Mouse (Mus musculus): ENCODE results near the gene Exoc7. TPM values are rescaled to one million over a fixed set of nuclear protein-coding genes. Genes with fewer than 3 reads are reported as not detected.

Exoc7 gene
- total and polyA plus RNA-seq, 2 experiments from 2014 or later, result 95.3 to 128 TPM

DNA sequence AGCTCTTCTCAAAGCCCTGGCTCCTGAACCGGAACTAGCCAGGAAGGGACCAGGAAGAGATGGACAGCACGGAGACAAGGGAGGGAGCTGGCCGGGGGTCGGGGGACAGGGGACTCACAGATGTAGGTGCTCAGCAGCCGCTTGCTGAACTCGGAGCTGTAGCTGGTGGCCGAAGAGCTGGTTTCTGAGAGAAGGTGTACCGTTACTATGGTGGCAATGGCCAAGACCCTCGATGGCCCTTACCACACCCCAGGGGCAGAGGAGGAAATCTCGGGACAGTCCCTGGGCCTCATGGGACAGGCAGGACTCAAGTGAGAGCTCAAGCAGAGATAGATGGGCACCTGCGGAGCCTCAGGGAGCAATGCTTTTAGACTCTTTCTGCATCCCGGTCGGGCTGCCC lies 14.6 kb downstream of the Exoc7 start:
- Histone ChIP-seq H3K4me3 (ENCODE audit: low read length) (no peak overlapping the region), H3K4me2 (ENCODE audit: low read depth, low read length) (no peak overlapping the region), H3K27me3 (ENCODE audit: insufficient read depth, low read length) (no peaks in the 10 kb centered on the region), H3K27ac (no peak overlapping the region), H3K4me1 (ENCODE audit: insufficient read depth, low read length) (no peaks in the 10 kb centered on the region), H3K9me3 (ENCODE audit: low read length) (no peaks in the 10 kb centered on the region), H3K9ac (replicated peaks; ENCODE audit: low read length) (no peak overlapping the region), H3K36me3 (ENCODE audit: insufficient read depth, low read length) (peaks cover 66% of the 10 kb centered on the region)
- ATAC-seq (no peak), DNase-seq (ENCODE audit: low spot score) (no peak)
- no peak for TF ChIP-seq CTCF (IDR thresholded peaks at IDR 0.05; ENCODE audit: low read depth)
- 92% methylated on average over 13 of the region's 13 CpGs for WGBS

DNA sequence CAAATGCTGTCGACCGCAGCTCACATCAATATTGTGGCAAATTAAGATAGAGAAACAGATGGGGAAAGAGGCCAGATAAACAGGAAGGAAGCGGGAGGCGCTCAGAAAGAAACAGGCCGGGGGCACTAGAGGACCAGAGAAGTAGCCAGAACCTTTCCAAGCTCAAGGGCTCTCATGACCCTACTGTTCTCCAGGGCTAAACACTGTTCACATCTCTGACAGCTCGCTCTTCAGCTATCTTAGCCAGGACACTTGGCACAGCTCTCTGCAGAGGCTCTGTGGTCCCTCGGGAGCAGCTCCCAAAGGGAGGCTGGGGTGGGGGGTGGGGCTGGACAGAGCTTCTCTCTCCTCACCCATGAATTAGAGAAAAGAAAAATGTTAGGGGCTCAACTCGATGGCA lies 16.5 kb downstream of the Exoc7 start:
- 83% methylated on average over 8 of the region's 8 CpGs for WGBS
- Histone ChIP-seq H3K4me3 (ENCODE audit: low read length) (no peak overlapping the region), H3K27me3 (ENCODE audit: insufficient read depth, low read length) (no peaks in the 10 kb centered on the region), H3K36me3 (ENCODE audit: insufficient read depth, low read length) (peaks cover 66% of the 10 kb centered on the region), H3K4me2 (ENCODE audit: low read depth, low read length) (no peak overlapping the region), H3K27ac (no peak overlapping the region), H3K9ac (replicated peaks; ENCODE audit: low read length) (no peak overlapping the region), H3K9me3 (ENCODE audit: low read length) (no peaks in the 10 kb centered on the region), H3K4me1 (ENCODE audit: insufficient read depth, low read length) (no peaks in the 10 kb centered on the region)
- TF ChIP-seq CTCF (IDR thresholded peaks at IDR 0.05; ENCODE audit: low read depth), result no peak
- ATAC-seq (no peak), DNase-seq (ENCODE audit: low spot score) (no peak)

- WGBS, result 70% methylated on average over 5 of the region's 5 CpGs
- TF ChIP-seq CTCF (IDR thresholded peaks at IDR 0.05; ENCODE audit: low read depth), result 0 out of 2 replicates have a peak, but pooled peaks have one; percentile 7
- peaks cover 11% of the 10 kb centered on the region for H3K27me3 ChIP-seq (ENCODE audit: insufficient read depth, low read length)
- H3K4me1 ChIP-seq (ENCODE audit: insufficient read depth, low read length), result no peaks in the 10 kb centered on the region; the same call in none of the 2 replicates
- no peak overlapping the region for H3K4me2 ChIP-seq (ENCODE audit: low read depth, low read length)
- no peaks in the 10 kb centered on the region for H3K9me3 ChIP-seq (ENCODE audit: low read length)
- DNase-seq (ENCODE audit: low spot score) (no peak), ATAC-seq (no peak)
- H3K4me3 ChIP-seq (ENCODE audit: low read length), result no peak overlapping the region
- H3K27ac ChIP-seq, result peak overlapping the region; percentile 20; the same call in 1 of the 2 replicates
- peaks cover 44% of the 10 kb centered on the region for H3K36me3 ChIP-seq (ENCODE audit: insufficient read depth, low read length)
- no peak overlapping the region for H3K9ac ChIP-seq (replicated peaks; ENCODE audit: low read length)
These were observed 19.7 kb downstream of the Exoc7 start for GRCm38 (mm10) chr11:116287351-116287750.

DNA sequence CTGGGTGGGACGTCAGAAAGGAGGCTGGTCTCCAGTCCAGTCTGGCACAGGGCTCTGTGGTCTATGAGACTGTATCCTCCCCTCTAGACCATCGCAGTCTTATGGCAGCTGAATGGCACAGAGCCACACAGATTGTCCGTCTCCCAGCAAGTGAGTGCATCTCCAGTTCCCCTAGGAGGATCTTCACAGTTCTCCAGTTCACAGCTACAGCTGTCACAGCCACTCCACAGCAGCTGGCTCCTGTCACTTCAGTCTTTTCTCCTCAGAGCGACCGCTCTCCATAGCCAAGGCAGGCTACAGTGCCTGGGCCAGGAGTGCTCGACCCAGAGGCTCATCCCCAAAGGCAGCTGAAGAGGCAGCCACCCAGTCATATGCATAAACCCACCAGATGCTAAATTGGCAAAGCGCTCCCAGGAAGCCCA lies 21.3 kb downstream of the Exoc7 start:
- no peak overlapping the region for H3K4me3 ChIP-seq (ENCODE audit: low read length)
- H3K27ac ChIP-seq, result no peak overlapping the region
- ATAC-seq, result peak; percentile 60
- peaks cover 8% of the 10 kb centered on the region for H3K4me1 ChIP-seq (ENCODE audit: insufficient read depth, low read length)
- peak; percentile 65 for DNase-seq (ENCODE audit: low spot score)
- H3K36me3 ChIP-seq (ENCODE audit: insufficient read depth, low read length), result peaks cover 32% of the 10 kb centered on the region
- H3K9ac ChIP-seq (replicated peaks; ENCODE audit: low read length), result no peak overlapping the region
- H3K4me2 ChIP-seq (ENCODE audit: low read depth, low read length), result no peak overlapping the region
- H3K9me3 ChIP-seq (ENCODE audit: low read length), result no peaks in the 10 kb centered on the region
- no peak for TF ChIP-seq CTCF (IDR thresholded peaks at IDR 0.05; ENCODE audit: low read depth)
- WGBS, result 38% methylated on average over 7 of the region's 7 CpGs
- H3K27me3 ChIP-seq (ENCODE audit: insufficient read depth, low read length), result peaks cover 25% of the 10 kb centered on the region

DNA sequence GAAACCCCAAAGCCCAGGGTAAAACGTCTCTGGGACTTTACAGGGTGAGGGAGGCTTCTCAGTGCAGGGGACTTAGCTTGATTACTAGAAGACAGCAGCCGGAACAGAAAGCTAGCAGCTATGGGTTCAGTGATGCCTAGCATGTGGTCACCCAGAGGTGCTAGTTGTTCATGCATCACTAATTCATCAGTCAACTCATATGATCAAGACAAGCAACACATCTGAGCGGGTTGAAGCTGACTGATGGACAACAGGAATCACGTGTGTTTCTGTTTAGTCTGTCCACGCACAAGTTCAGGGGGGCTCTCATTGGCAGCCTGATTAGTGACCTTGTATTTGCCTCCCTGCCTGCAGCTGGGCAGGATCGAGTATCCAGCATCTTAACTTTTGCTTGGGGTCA lies 23.1 kb downstream of the Exoc7 start:
- ATAC-seq, result no peak
- H3K9ac ChIP-seq (replicated peaks; ENCODE audit: low read length), result no peak overlapping the region
- H3K9me3 ChIP-seq (ENCODE audit: low read length), result no peaks in the 10 kb centered on the region
- H3K4me3 ChIP-seq (ENCODE audit: low read length), result no peak overlapping the region
- peaks cover 8% of the 10 kb centered on the region for H3K4me1 ChIP-seq (ENCODE audit: insufficient read depth, low read length)
- DNase-seq (ENCODE audit: low spot score), result no peak
- no peak overlapping the region for H3K4me2 ChIP-seq (ENCODE audit: low read depth, low read length)
- no peak for TF ChIP-seq CTCF (IDR thresholded peaks at IDR 0.05; ENCODE audit: low read depth)
- 64% methylated on average over 6 of the region's 6 CpGs for WGBS
- peaks cover 31% of the 10 kb centered on the region for H3K27me3 ChIP-seq (ENCODE audit: insufficient read depth, low read length)
- H3K27ac ChIP-seq, result no peak overlapping the region
- H3K36me3 ChIP-seq (ENCODE audit: insufficient read depth, low read length), result peaks cover 16% of the 10 kb centered on the region

DNA sequence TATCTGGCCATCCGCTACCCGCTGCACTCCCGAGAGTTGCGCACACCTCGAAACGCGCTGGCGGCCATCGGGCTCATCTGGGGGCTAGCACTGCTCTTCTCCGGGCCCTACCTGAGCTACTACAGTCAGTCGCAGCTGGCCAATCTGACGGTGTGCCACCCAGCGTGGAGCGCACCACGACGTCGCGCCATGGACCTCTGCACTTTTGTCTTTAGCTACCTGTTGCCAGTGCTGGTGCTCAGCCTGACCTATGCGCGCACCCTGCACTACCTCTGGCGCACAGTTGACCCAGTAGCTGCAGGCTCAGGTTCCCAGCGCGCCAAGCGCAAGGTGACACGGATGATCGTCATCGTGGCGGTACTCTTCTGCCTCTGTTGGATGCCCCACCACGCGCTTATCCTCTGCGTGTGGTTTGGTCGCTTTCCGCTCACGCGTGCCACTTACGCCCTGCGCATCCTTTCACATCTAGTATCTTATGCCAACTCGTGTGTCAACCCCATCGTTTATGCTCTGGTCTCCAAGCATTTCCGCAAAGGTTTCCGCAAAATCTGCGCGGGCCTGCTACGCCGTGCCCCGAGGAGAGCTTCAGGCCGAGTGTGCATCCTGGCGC lies 24.0 kb downstream of the Exoc7 start:
- Histone ChIP-seq H3K27me3 (ENCODE audit: insufficient read depth, low read length) (peaks cover 31% of the 10 kb centered on the region), H3K4me3 (ENCODE audit: low read length) (peak overlapping the region; percentile 14; the same call in 1 of the 2 replicates), H3K9me3 (ENCODE audit: low read length) (no peaks in the 10 kb centered on the region), H3K4me1 (ENCODE audit: insufficient read depth, low read length) (peaks cover 8% of the 10 kb centered on the region), H3K36me3 (ENCODE audit: insufficient read depth, low read length) (0 out of 2 replicates have a peak, but pooled peaks cover 6% of the 10 kb centered on the region), H3K4me2 (ENCODE audit: low read depth, low read length) (peak overlapping the region; percentile 31; the same call in 1 of the 2 replicates), H3K27ac (no peak overlapping the region), H3K9ac (replicated peaks; ENCODE audit: low read length) (no peak overlapping the region)
- TF ChIP-seq CTCF (IDR thresholded peaks at IDR 0.05; ENCODE audit: low read depth), result no peak
- WGBS, result 9% methylated on average over 48 of the region's 48 CpGs
- 0 out of 2 replicates have a peak, but pooled peaks have one; percentile 8 for ATAC-seq
- DNase-seq (ENCODE audit: low spot score), result no peak

- no peak; the same call in 1 of the 2 replicates for TF ChIP-seq CTCF (IDR thresholded peaks at IDR 0.05; ENCODE audit: low read depth)
- no peak overlapping the region for H3K27ac ChIP-seq
- H3K27me3 ChIP-seq (ENCODE audit: insufficient read depth, low read length), result peaks cover 31% of the 10 kb centered on the region
- H3K9ac ChIP-seq (replicated peaks; ENCODE audit: low read length), result no peak overlapping the region
- H3K4me1 ChIP-seq (ENCODE audit: insufficient read depth, low read length), result peaks cover 8% of the 10 kb centered on the region
- under 1% methylated on average over 11 of the region's 11 CpGs for WGBS
- peak overlapping the region; percentile 32 for H3K4me3 ChIP-seq (ENCODE audit: low read length)
- ATAC-seq (no peak), DNase-seq (ENCODE audit: low spot score) (no peak)
- H3K9me3 ChIP-seq (ENCODE audit: low read length), result no peaks in the 10 kb centered on the region
- peak overlapping the region; percentile 54 for H3K4me2 ChIP-seq (ENCODE audit: low read depth, low read length)
- no peaks in the 10 kb centered on the region for H3K36me3 ChIP-seq (ENCODE audit: insufficient read depth, low read length)
These were observed 24.9 kb downstream of the Exoc7 start for GRCm38 (mm10) chr11:116282089-116282488.

All from hindbrain, postnatal 0 days (tissue).